Mouse (Mus musculus): ENCODE measurements around the gene Tspan13.

Gene Tspan13

DNA sequence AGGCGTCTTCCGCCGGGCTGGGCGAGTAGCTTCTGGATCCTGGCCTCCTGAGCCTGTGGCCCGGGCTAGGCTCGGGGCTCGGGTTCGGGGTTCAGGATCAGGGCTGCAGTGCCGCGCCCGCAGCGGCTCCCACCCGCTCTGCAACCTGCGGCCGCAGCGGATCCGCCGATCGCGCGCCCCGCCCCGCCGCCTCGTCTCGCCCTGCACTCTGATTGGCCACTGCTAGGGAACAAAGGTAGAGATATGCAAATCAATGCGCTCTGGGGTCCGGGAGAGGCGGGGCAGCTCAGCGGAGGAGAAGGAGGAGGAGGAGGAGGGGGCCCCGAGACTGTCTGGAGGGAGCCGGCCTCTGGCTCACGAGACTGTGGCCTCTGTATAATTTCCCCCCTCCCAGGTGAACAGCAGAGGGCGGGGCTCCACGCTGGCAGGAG is at the start of gene Tspan13:
Tspan13 (minus strand) TSS at position 153 of the 431 bp plus-strand sequence.
- DNase-seq (ENCODE audit: low spot score) = peak; percentile 20

DNA sequence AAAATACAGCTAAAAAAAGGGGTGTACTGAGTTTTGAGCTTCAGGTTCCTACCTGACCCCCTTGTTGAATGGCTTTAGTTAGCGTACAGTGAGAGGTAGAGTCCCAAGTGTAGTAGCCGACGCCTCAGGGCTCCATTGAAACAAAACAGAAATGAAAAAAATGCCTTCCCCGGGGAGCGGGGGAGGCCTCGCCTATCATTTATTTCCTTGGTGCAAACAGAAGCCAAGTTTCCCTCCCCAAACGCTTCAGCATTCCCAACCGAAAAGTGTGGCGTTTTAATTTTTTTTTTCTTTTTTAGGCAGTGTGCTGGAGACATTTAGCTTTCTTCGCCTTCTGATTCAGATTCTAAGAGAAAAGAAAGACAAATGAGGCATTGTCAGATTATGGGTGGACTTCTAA is 49.7 kb upstream of the Tspan13 start:
- no peak for DNase-seq (ENCODE audit: low spot score)

DNA sequence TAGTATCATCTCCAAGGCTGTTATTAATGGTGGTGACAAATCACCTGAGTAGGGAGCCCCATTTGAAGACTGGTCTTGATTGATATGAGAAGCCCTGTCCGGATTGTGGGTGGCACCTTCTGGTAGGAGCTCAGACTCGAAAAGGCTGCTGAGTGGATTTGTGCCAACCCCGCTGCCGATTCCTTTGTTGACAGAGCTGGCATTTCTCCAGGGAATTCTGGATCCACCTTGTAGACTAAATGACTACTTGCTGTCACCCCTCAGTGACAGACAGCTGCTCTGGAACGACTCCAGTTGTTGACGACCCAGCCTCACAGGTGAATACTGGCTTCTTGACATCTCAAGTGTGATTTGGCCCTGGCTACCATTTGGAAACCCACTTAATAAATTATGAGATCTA is 46.9 kb upstream of the Tspan13 start:
- DNase-seq (ENCODE audit: low spot score) = no peak

DNA sequence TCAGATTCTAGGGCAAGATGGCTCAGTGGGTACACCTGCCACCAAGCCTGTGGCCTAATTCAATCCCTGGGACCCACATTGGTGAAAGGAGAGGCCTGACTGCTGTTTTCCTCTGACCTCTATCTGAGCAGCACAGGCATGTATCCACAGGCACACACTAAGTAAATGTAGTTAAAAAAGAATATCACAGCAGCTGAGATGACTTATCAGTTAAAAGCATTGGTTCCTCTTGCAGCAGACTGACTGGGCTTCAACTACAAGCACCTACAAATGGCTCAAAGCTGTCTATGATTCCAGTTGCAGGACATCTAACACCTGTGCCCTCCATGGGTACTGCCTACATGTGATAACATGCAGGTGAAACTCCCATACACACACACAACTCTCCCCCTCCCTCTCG is 46.5 kb upstream of the Tspan13 start:
- DNase-seq (ENCODE audit: low spot score) = no peak

DNA sequence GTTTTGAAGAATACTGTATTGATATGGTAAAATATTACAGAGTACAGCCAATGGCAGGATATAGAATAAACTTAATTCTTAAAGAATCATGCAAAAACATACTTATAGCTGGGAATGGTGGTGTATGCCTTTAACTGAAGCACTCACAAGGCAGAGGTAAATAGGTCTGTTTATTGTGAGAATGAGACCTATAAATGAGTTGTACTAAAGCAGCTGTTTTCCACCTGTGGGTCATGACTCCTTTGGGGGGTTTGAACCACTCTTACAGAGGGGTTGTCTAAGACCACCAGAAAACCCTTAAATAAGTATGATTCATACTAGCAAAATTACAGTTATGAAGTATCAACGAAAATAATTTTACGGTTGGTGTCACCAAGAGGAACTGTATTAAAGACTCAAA is 43.1 kb upstream of the Tspan13 start:
- DNase-seq (ENCODE audit: low spot score) = no peak

DNA sequence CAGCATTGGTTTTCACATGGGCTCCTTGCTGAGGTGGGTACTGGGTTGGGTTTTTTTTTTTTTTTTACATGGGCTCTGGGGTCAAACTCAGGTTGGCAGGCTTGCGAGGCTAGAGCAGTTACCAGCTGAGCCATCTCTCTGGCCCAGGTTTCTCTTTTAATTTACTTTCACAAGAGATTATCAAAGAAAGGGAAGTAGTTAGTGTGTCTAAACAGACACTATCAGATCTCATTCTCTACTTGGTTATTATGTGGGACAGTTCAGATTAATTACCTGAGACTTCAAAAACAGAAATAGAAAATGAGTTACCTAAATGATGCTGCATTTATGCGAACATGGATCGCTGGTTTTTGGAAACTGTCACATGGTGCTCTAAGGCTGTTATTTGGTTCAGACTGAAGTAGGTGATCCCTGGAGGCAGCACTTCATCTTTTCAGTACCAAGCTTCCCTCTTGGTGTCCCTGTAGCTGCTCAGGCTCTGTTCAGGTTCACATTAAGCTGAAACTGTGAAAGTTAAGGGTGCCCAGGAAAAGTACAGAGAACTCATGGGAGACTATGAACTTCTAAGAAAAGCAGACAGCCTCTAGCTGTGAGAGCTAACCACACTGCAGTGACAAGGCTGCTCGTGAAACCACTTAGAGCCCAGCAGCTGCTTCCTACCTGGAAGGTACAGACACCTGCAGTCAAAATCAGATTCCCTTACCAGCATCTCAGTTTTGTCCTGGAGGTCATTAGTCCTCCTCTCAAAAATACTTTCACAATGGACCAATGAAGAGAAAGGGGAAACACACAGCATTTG is 36.0 kb upstream of the Tspan13 start:
- DNase-seq (ENCODE audit: low spot score) = no peak

DNA sequence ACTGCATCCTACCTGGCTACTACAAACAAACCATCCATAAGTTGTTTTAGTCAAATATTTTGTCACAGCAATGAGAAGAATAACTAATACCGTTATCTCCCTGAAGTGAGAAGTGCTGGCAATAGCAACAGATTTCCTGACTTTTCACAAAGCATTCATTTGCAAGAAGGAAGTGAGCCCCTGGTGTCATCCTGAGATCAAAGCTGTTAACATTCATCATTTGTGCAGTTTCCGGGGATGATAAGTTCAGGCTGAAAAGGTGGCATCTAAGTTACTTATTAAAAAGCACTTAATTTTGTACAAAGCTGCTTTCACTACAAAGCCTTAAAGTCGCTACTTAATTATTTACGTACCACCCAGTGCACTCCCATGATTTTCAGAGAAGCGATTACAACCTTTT is 30.6 kb upstream of the Tspan13 start:
- DNase-seq (ENCODE audit: low spot score) = no peak

DNA sequence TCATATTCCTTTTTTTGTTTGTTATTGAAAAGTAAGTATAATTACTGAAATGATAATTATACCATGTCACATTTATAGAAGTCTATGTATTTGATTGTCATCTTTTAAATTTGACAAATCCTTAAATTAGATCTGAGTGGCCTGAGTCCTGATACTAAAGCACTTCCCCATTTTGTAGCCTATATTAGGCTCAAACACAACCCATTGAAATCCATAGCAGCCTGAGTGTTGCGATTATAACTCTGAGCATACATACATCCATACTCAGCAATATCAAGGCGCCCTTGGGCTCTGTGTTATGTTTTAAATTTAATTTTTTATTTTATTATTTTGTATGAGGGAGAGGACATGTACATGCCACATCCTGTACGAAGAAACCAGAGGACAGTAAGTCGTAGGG is 27.9 kb upstream of the Tspan13 start:
- no peak for DNase-seq (ENCODE audit: low spot score)

DNA sequence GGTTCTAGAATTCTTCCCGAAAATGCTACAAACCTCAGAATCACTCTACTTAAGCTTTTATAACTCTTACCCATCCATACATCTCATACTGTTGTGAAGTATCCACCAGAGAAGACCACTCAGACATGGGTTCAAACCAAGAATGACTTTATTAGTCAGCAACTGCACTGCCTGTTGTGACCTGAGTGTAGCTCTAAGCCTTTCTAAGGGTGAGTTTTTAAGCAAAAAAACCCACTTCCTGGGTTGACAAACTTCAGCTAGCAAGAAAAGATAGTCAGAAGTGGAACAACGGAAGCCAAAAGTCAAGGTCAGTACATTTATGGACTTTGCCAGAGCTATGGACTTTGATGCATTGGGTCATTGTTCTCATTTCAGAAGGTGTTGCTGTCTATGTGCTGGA is 25.2 kb upstream of the Tspan13 start:
- DNase-seq (ENCODE audit: low spot score) = no peak

DNA sequence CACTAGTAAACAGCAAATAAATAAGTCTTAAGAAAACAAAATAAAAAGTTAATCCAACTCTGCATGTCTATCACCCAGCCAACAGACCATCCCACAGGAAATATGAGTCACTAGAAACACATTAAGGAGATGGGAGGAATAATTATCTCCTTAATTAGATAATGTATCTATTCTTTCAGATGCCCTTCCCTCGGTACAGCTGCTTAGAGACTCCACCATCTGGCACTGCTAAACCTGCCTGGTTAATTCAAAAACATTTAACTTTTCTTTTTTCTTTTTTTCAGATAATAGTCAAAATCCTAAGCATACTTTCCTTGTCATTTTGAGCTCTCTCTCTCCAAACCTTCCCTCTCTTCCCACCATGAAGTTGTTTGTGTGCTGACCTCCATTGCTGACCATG is 23.6 kb upstream of the Tspan13 start:
- DNase-seq (ENCODE audit: low spot score) = no peak

DNA sequence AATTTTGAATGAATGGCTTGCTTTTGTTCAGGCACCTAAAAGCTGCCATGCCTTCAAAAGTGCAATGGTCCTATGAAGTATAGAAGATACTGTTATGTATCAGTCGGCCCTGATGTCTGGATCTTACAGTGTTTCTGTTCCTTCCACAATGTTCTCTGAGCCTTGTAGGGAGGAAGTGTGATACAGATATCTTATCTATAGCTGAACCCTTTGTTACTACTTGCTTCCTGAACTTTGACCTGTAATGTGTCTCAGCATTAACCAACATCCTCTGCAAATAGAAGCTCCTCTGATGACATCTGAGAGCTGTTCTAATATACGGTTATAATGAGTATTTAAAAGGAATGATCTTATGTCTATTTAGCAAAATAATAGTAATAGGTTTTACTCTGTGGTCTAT is 15.4 kb upstream of the Tspan13 start:
- no peak for DNase-seq (ENCODE audit: low spot score)

DNA sequence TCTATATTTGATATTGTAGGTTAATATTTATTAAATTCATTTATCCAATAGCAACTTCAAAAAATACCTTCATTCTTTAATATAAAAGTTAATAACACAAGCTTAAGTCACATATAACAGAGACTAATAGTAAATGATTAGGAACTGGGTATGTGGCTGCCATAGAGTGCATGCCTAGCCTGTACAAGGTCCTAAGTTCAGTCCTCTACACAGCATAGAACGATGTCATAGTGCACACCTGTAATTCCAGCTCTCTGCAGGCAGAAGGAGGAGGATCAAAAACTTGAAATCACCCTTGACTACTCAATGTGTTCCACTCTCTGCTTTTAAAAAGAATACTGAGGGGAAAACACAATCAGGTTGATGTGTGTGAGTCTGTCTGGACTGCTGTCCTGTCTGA is 8.0 kb upstream of the Tspan13 start:
- no peak for DNase-seq (ENCODE audit: low spot score)

DNA sequence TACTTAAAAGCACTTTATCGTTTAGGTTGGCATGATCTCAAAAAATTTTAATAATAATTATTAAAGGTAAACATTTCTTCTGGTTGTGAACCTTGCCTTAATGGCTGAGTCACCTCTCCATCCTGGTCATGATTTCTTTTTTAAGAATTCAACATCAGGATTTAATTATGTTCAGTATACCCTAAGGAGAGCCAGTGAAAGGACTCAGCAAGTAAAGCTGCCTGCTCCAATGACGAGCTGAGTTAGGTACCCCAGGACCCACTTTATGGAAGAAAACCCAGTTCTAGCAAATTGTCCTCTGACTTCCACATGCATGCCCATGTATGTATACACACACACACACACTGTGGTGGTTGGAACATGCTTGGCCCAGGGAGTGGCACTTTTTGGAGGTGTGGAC is 5.3 kb upstream of the Tspan13 start:
- no peak for DNase-seq (ENCODE audit: low spot score)

DNA sequence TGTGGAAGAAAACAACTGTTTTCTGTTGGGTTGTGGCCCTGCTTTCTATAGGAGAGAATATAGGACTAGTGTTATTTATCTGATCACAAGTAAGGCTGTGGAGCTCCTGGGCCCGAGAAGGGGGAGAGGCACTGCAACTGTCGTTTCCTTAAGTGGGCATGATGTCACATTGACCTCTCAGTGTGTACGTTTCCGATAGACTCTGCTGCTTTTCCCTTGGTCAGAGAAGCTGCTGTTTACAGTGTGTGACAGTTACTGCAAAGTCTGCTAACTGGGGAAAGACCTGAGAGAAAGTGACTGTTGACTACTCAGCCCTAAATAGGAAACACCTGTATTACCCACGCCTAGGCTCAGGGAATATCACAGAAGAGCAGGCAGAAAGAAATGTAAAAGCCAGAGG is 3.9 kb upstream of the Tspan13 start:
- DNase-seq (ENCODE audit: low spot score) = no peak

DNA sequence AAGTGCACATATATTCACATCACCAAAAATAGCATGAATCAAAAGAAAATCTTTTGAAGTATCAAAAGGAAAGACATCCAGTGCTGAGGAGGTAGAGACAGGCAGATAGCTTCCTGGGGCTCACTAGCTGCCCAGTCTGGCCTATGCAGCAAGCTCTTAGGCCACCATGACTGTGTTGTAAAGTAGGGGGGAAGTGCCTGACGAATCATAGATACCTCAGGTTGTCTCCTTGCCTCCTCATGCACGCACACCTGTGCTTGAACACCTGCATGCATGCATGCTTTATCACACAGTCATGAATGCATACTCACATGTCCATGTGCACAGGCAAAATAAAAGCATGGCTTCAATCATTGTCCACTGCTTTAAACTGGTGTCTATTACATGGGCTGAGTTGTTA is 2.4 kb upstream of the Tspan13 start:
- no peak for DNase-seq (ENCODE audit: low spot score)

DNA sequence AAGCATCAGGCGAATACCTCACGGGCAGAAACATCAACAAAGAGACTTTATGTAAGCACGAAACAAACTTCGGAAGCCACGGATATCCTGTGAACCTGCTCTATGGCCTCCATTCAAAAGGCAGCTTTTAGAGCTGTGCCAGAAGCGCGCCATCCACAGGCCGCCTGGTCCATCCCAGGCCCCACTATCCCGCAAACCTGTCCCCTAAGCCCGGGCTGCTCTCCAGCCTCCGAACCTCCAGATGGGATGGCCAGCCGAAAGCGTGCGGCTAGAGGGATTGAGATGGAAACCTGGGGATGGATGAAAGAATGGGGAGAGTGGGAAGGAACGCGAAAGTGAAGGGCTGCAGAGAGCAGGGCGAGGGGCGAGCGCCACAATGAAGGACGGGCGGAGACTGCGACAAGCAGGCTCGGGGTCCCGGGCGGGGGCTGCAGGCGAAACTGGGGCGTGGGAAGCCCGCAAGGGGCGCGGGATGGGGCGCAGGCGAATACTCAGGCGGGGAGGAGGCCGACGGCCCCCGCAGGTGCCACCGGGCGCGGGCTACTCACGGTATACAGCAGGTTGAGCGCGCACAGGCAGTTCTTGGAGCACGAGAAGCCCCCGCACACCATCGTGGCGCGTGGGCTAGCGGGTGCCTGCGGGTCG is 475 bp downstream of the Tspan13 start:
- DNase-seq (ENCODE audit: low spot score) = no peak

DNA sequence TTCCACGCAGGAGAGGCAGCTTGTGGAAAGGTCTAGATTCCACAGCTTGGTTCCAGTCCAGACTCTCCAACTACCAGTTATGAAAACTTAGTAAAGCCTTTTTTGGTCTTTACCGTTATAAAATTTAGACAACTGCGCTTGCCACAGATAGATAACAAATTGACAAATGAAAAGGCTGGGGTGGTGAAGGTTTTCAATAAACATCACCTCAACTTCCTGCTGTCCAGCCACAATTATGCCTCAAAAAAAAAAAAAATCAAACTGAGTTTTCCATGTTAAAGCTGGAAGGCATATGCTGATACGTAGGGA is 1.1 kb downstream of the Tspan13 start:
- no peak for DNase-seq (ENCODE audit: low spot score)

DNA sequence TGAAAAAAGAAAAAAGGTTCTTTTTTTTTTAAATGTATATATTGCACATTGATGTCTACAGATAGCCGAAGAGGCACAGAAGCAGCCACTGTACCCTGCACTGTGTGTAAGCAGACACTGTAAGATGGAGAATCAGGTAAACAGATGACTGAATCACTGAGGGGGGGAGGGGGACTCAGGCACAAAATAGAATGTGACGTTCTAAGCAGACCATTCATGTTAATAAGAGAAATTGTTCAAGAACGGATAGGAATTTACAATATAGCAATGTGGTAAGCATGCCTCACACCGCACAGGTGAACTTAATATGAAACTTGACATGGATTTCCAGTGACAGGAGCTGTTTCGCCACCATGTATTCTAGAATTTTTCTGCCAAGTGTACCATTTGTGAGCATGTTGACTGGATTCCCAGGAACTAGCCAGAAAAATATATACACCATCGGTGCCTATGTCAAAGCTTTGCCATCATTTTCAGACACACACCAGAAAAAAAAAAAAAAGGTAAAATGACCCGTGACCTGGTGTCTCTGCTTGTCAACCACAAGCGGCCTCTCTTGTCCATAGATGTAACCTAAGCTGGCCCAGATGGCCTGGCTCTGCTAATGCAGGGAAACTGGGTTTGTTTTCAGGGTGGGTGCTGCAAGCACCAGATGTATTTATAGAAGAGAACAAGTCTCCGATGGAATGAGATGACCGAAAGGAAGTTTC is 1.6 kb downstream of the Tspan13 start:
- DNase-seq (ENCODE audit: low spot score) = no peak

DNA sequence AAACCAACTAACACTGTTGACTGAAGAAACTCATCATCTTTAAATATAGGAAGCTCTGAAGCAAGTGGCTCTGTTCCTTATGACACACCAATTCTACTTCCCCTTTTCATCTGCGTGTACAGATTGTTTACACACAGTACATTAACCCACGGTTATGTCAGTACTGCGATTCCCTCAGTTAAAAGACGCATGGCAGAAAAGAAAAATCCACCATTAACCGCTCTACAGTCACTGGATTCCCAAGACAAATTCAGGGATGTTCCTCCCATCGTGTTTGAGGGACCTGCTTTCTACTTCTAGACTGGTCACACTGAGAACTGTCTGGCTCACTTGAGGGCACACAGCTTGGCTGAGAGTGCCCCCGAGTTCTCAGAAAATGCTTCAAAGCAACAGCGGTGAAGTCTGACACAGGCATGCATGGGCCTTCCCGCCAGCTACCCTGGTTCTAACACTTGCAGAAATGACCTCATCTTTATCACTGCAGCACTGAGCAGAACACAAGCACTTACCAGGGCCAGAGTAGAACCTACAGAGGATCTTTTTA is 2.7 kb downstream of the Tspan13 start:
- DNase-seq (ENCODE audit: low spot score) = no peak

DNA sequence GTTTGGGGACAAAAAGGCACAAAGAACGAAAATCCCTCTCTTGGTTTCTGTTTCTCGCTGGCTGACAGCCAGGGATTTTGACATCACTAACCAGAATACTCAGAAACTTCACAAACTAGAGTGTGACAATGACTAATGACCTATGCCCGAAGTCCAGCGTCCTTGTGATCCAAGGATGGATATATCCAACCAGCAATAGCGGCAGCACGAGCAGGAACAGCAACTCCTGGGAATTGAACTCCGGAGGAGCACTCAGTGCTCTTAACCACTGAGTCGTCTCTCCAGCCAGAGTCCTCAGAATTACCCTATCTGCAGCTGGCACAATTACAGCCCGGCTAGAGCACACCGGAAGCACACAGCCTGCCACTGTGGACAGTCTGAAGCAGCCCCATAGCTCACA is 5.5 kb downstream of the Tspan13 start:
- DNase-seq (ENCODE audit: low spot score) = no peak

DNA sequence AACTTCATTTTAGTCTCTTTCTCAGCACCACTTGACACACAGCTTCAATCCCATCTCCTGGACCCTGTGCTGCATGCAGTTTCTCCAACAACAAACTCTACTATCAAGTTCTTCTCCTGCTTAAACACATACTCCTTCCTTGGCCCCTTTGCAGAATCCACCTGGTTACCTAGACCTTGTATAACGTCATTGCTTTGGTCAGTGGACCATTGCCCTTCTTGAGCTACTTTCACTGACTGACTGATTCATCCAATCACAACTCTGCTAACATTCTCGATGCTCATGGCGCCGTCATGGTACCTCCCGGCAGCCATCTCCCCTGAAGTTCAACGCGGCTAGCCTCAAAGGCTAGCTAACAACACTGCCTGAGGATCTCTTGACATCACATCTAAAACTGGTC is 6.2 kb downstream of the Tspan13 start:
- no peak for DNase-seq (ENCODE audit: low spot score)

DNA sequence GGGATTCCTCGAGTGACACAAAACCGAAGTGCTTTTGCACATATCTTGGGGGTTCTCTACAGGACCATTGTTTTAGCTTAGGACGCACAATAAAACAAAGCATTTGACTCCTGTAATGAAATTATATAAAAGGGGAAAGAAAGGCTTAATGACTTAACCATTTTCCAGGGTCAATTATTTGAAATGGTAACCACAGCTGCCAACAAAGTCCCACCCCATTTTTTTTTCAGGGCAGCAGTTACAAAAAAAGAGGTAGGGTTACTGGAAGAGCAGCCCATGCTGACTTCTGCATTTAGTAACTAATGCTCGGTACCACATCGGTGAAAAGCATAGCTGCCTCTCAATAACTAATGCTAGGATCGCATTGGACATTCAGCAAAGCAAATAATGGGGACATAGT is 6.8 kb downstream of the Tspan13 start:
- DNase-seq (ENCODE audit: low spot score) = no peak

DNA sequence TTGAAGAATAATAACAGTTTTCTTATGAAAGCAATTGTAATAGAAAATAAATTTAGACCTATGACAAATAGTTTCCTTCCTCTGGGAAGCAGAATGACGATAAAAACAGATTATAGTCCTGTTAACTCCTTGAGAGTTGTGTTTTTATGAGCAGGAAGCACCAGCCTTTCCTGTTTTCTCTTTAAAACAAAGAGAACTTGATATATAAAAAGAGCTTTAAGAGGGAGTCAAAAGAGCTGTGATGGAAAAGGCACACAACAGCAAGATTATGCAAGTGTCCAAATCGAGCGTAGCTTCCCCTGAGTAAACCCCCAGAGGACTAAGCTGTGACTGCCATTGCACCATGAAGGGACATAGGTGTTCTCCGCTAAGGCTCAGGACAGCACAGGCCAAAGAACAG is 9.9 kb downstream of the Tspan13 start:
- no peak for DNase-seq (ENCODE audit: low spot score)

All from urinary bladder, postnatal 10 days (tissue).